Mouse (Mus musculus) limb, embryonic 15.5 days (tissue): ENCODE results near the gene Pde9a. TPM values are rescaled to one million over a fixed set of nuclear protein-coding genes. Genes with fewer than 3 reads are reported as not detected.

Experiments
- ATAC-seq: fragments of 200-750 bp; cut with Nextera tagmentation; 2 replicates; pipeline ENCODE4 v1.8.0; 2017; ENCODE audit warnings: low read depth, moderate TSS enrichment; ENCODE audit not compliant: insufficient number of reproducible peaks, low FRiP score, low TSS enrichment
- H3K27ac ChIP-seq: fragments of 300-500 bp; sonication (generic); 2 replicates; pipeline ENCODE4 v1.5.1; 2015; ENCODE audit warnings: moderate library complexity, mild to moderate bottlenecking, inconsistent platforms
- H3K27me3 ChIP-seq: fragments of 300-500 bp; sonication (generic); 2 replicates; pipeline ENCODE4 v1.6.1; 2015; ENCODE audit warnings: inconsistent platforms
- H3K36me3 ChIP-seq: fragments of 300-500 bp; sonication (generic); 2 replicates; pipeline ENCODE4 v1.6.1; 2015; ENCODE audit warnings: inconsistent platforms
- H3K4me1 ChIP-seq: fragments of 300-500 bp; sonication (generic); 2 replicates; pipeline ENCODE4 v1.6.1; 2015; ENCODE audit warnings: inconsistent platforms
- H3K4me2 ChIP-seq: fragments of 300-500 bp; sonication (generic); 2 replicates; pipeline ENCODE4 v1.6.1; 2015; ENCODE audit warnings: mild to moderate bottlenecking, inconsistent platforms
- H3K4me3 ChIP-seq: fragments of 300-500 bp; sonication (generic); 2 replicates; pipeline ENCODE4 v1.5.1; 2015; ENCODE audit warnings: mild to moderate bottlenecking, inconsistent platforms
- H3K9ac ChIP-seq: fragments of 300-500 bp; sonication (generic); 2 replicates; pipeline ENCODE4 v1.6.1; 2015; ENCODE audit warnings: inconsistent platforms
- H3K9me3 ChIP-seq: fragments of 300-500 bp; sonication (generic); 2 replicates; pipeline ENCODE4 v1.6.1; 2016; ENCODE audit warnings: inconsistent platforms
- WGBS: fragments of 180-500 bp; shearing (Covaris S2); methylation state at CpG from one replicate; pipeline ENCODE4 v1.1.7; 2015; 5-methylcytosine and 5-hydroxymethylcytosine counted together
- polyA plus RNA-seq: library from polyadenylated mRNA; unstranded; fragments of >200 nt; fragmentation: Nextera tagmentation; extraction: Ambion mirVana; gene quantifications from 2 replicates; pipeline ENCODE4 v1.2.1, GENCODE M21; 2015

The Pde9a gene
- polyA plus RNA-seq, 1 experiment from 2014 or later = 23.9 TPM

- no peak overlapping the region for H3K9ac ChIP-seq
- WGBS = 70% methylated on average over 13 of the region's 13 CpGs
- H3K27me3 ChIP-seq = no peaks in the 10 kb centered on the region
- no peak overlapping the region for H3K4me3 ChIP-seq
- H3K4me2 ChIP-seq = no peak overlapping the region
- H3K4me1 ChIP-seq = peaks cover 28% of the 10 kb centered on the region
- no peaks in the 10 kb centered on the region; the same call in 1 of the 2 replicates for H3K36me3 ChIP-seq
- H3K27ac ChIP-seq = no peak overlapping the region
- H3K9me3 ChIP-seq = no peaks in the 10 kb centered on the region
- ATAC-seq = no peak
Observed at GRCm38 (mm10) chr17:31435934-31436813, 50.2 kb downstream of the Pde9a start.

- Histone ChIP-seq H3K9ac (no peak overlapping the region), H3K9me3 (no peaks in the 10 kb centered on the region), H3K4me2 (no peak overlapping the region), H3K36me3 (no peaks in the 10 kb centered on the region; the same call in 1 of the 2 replicates), H3K4me3 (no peak overlapping the region), H3K27me3 (no peaks in the 10 kb centered on the region), H3K27ac (no peak overlapping the region), H3K4me1 (peaks cover 28% of the 10 kb centered on the region)
- no peak for ATAC-seq
- WGBS = 87% methylated on average over 4 of the region's 5 CpGs
Observed at GRCm38 (mm10) chr17:31436814-31437406, 50.9 kb downstream of the Pde9a start.

- Histone ChIP-seq H3K4me1 (peaks cover 29% of the 10 kb centered on the region), H3K4me3 (no peak overlapping the region), H3K9me3 (no peaks in the 10 kb centered on the region), H3K9ac (no peak overlapping the region), H3K27ac (no peak overlapping the region), H3K4me2 (no peak overlapping the region), H3K36me3 (no peaks in the 10 kb centered on the region; the same call in 1 of the 2 replicates), H3K27me3 (no peaks in the 10 kb centered on the region)
- no peak for ATAC-seq
- 87% methylated on average over 9 of the region's 9 CpGs for WGBS
Observed at GRCm38 (mm10) chr17:31437482-31437881, 51.5 kb downstream of the Pde9a start.

GRCm38 (mm10) chr17:31439978-31440377 lies 54.0 kb downstream of the Pde9a start:
- H3K9me3 ChIP-seq = no peaks in the 10 kb centered on the region
- no peak for ATAC-seq
- no peak overlapping the region for H3K9ac ChIP-seq
- H3K27me3 ChIP-seq = no peaks in the 10 kb centered on the region
- no peak overlapping the region for H3K27ac ChIP-seq
- H3K4me3 ChIP-seq = no peak overlapping the region
- H3K4me1 ChIP-seq = peaks cover 27% of the 10 kb centered on the region
- no peak overlapping the region for H3K4me2 ChIP-seq
- WGBS = 73% methylated on average over 4 of the region's 4 CpGs
- no peaks in the 10 kb centered on the region; the same call in 1 of the 2 replicates for H3K36me3 ChIP-seq

GRCm38 (mm10) chr17:31442513-31442912 lies 56.5 kb downstream of the Pde9a start:
- no peaks in the 10 kb centered on the region for H3K27me3 ChIP-seq
- WGBS = 33% methylated on average over 8 of the region's 8 CpGs
- H3K9ac ChIP-seq = no peak overlapping the region
- 0 out of 2 replicates have a peak, but pooled peaks cover 4% of the 10 kb centered on the region for H3K36me3 ChIP-seq
- ATAC-seq = no peak; the same call in 1 of the 2 replicates
- H3K4me2 ChIP-seq = no peak overlapping the region
- no peak overlapping the region for H3K4me3 ChIP-seq
- peaks cover 34% of the 10 kb centered on the region for H3K4me1 ChIP-seq
- H3K27ac ChIP-seq = peak overlapping the region; percentile 58
- H3K9me3 ChIP-seq = no peaks in the 10 kb centered on the region

- Histone ChIP-seq H3K27me3 (no peaks in the 10 kb centered on the region), H3K4me1 (peaks cover 34% of the 10 kb centered on the region), H3K27ac (no peak overlapping the region), H3K36me3 (0 out of 2 replicates have a peak, but pooled peaks cover 4% of the 10 kb centered on the region), H3K4me3 (no peak overlapping the region), H3K4me2 (no peak overlapping the region), H3K9me3 (no peaks in the 10 kb centered on the region), H3K9ac (no peak overlapping the region)
- ATAC-seq = no peak
- WGBS = 59% methylated on average over 7 of the region's 7 CpGs
Observed at GRCm38 (mm10) chr17:31444251-31444650, 58.2 kb downstream of the Pde9a start.

GRCm38 (mm10) chr17:31445061-31445731 lies 59.2 kb downstream of the Pde9a start:
- Histone ChIP-seq H3K9ac (no peak overlapping the region), H3K4me1 (peaks cover 36% of the 10 kb centered on the region), H3K27me3 (no peaks in the 10 kb centered on the region), H3K36me3 (0 out of 2 replicates have a peak, but pooled peaks cover 4% of the 10 kb centered on the region), H3K4me2 (no peak overlapping the region), H3K27ac (no peak overlapping the region; the same call in 1 of the 2 replicates), H3K4me3 (no peak overlapping the region), H3K9me3 (no peaks in the 10 kb centered on the region)
- WGBS = 17% methylated on average over 7 of the region's 7 CpGs
- ATAC-seq = no peak

GRCm38 (mm10) chr17:31447766-31448165 lies 61.8 kb downstream of the Pde9a start:
- no peak overlapping the region for H3K27ac ChIP-seq
- no peaks in the 10 kb centered on the region for H3K27me3 ChIP-seq
- no peak overlapping the region for H3K9ac ChIP-seq
- H3K36me3 ChIP-seq = 0 out of 2 replicates have a peak, but pooled peaks cover 4% of the 10 kb centered on the region
- 56% methylated on average over 5 of the region's 5 CpGs for WGBS
- H3K4me1 ChIP-seq = peaks cover 43% of the 10 kb centered on the region
- no peaks in the 10 kb centered on the region for H3K9me3 ChIP-seq
- H3K4me2 ChIP-seq = no peak overlapping the region
- no peak for ATAC-seq
- H3K4me3 ChIP-seq = no peak overlapping the region

GRCm38 (mm10) chr17:31448519-31448918 lies 62.5 kb downstream of the Pde9a start:
- no peaks in the 10 kb centered on the region for H3K27me3 ChIP-seq
- no peaks in the 10 kb centered on the region for H3K9me3 ChIP-seq
- H3K36me3 ChIP-seq = 0 out of 2 replicates have a peak, but pooled peaks cover 4% of the 10 kb centered on the region
- no peak for ATAC-seq
- no peak overlapping the region for H3K9ac ChIP-seq
- peaks cover 41% of the 10 kb centered on the region for H3K4me1 ChIP-seq
- no peak overlapping the region for H3K27ac ChIP-seq
- H3K4me2 ChIP-seq = no peak overlapping the region
- 69% methylated on average over 1 of the region's 1 CpGs for WGBS
- H3K4me3 ChIP-seq = no peak overlapping the region

- Histone ChIP-seq H3K9me3 (no peaks in the 10 kb centered on the region), H3K4me1 (peaks cover 28% of the 10 kb centered on the region), H3K4me2 (no peak overlapping the region), H3K36me3 (peaks cover 6% of the 10 kb centered on the region; the same call in 1 of the 2 replicates), H3K9ac (no peak overlapping the region), H3K4me3 (no peak overlapping the region), H3K27ac (no peak overlapping the region), H3K27me3 (no peaks in the 10 kb centered on the region)
- 0 out of 2 replicates have a peak, but pooled peaks have one; percentile 11 for ATAC-seq
- WGBS = 77% methylated on average over 3 of the region's 3 CpGs
Observed at GRCm38 (mm10) chr17:31450206-31450605, 64.2 kb downstream of the Pde9a start.

GRCm38 (mm10) chr17:31451179-31451708 lies 65.2 kb downstream of the Pde9a start:
- Histone ChIP-seq H3K27ac (peak overlapping the region; percentile 61; the same call in 1 of the 2 replicates), H3K9ac (no peak overlapping the region), H3K27me3 (no peaks in the 10 kb centered on the region), H3K36me3 (peaks cover 13% of the 10 kb centered on the region; the same call in 1 of the 2 replicates), H3K4me3 (no peak overlapping the region), H3K4me1 (peaks cover 25% of the 10 kb centered on the region), H3K4me2 (no peak overlapping the region), H3K9me3 (no peaks in the 10 kb centered on the region)
- no peak for ATAC-seq
- WGBS = 42% methylated on average over 8 of the region's 8 CpGs
